ENCODE assay signal across 8 mouse cellular contexts in genomic region chr17:17373550-17373917, GRCm38 (mm10). TPM values are rescaled to one million over a fixed set of nuclear protein-coding genes. Genes with fewer than 3 reads are reported as not detected.
DNase-seq lines count a peak whose midpoint lies in the region; ATAC-seq and TF ChIP-seq lines count a peak whose summit lies in the region.

No protein-coding gene starts in this region.

- no peaks in the 10 kb centered on the region; the same call in 1 of the 2 replicates for H3K79me2 ChIP-seq in liver, adult 2 months (ENCODE audit: control insufficient read depth, insufficient read depth, low read length)

- no peak for TF ChIP-seq POLR2A in liver, adult 2 months (IDR thresholded peaks at IDR 0.05; ENCODE audit: extremely low read depth, insufficient read depth, low read length)

- ATAC-seq in embryonic facial prominence, embryonic 11.5 days (replicated peaks; ENCODE audit: insufficient number of reproducible peaks, low FRiP score, low TSS enrichment, low read depth), result peak; percentile 18; the same call in 1 of the 2 replicates
- no peak; the same call in 1 of the 2 replicates for ATAC-seq in intestine, embryonic 15.5 days
- no peak for ATAC-seq in neural tube, embryonic 13.5 days (ENCODE audit: low read depth)

- H3K27ac ChIP-seq in liver, adult 2 months (replicated peaks; ENCODE audit: insufficient read depth, low read depth, low read length), result peak overlapping the region; percentile 76
- peak overlapping the region; percentile 76 for H3K27ac ChIP-seq in embryonic facial prominence, embryonic 11.5 days (replicated peaks; ENCODE audit: low read depth, low read length)
- H3K27ac ChIP-seq in intestine, embryonic 15.5 days, result peak overlapping the region; percentile 93
- peak overlapping the region; percentile 86 for H3K27ac ChIP-seq in neural tube, embryonic 13.5 days (replicated peaks)

- H3K4me3 ChIP-seq in liver, adult 2 months (ENCODE audit: insufficient read depth, low read depth, low read length), result peak overlapping the region; percentile 49
- H3K4me3 ChIP-seq in embryonic facial prominence, embryonic 11.5 days (ENCODE audit: low read depth, low read length), result peak overlapping the region; percentile 69
- H3K4me3 ChIP-seq in intestine, embryonic 15.5 days (replicated peaks), result peak overlapping the region; percentile 72
- H3K4me3 ChIP-seq in neural tube, embryonic 13.5 days, result peak overlapping the region; percentile 62

- H3K9me3 ChIP-seq in embryonic facial prominence, embryonic 11.5 days (replicated peaks; ENCODE audit: control insufficient read depth, low read length), result no peaks in the 10 kb centered on the region
- no peaks in the 10 kb centered on the region for H3K9me3 ChIP-seq in intestine, embryonic 15.5 days
- no peaks in the 10 kb centered on the region for H3K9me3 ChIP-seq in neural tube, embryonic 13.5 days

- peak overlapping the region; percentile 67 for H3K9ac ChIP-seq in liver, adult 2 months (ENCODE audit: low read depth, low read length)
- peak overlapping the region; percentile 77 for H3K9ac ChIP-seq in embryonic facial prominence, embryonic 11.5 days (replicated peaks; ENCODE audit: low read length)
- H3K9ac ChIP-seq in intestine, embryonic 15.5 days, result peak overlapping the region; percentile 76
- peak overlapping the region; percentile 87 for H3K9ac ChIP-seq in neural tube, embryonic 13.5 days

- H3K4me1 ChIP-seq in liver, adult 2 months (ENCODE audit: control insufficient read depth, insufficient read depth, low read length), result peaks cover 6% of the 10 kb centered on the region; the same call in 1 of the 2 replicates
- no peaks in the 10 kb centered on the region for H3K4me1 ChIP-seq in embryonic facial prominence, embryonic 11.5 days (ENCODE audit: control insufficient read depth, insufficient read depth, low read length)
- no peaks in the 10 kb centered on the region for H3K4me1 ChIP-seq in intestine, embryonic 15.5 days (replicated peaks)
- peaks cover 18% of the 10 kb centered on the region for H3K4me1 ChIP-seq in neural tube, embryonic 13.5 days (replicated peaks)

- no peaks in the 10 kb centered on the region for H3K27me3 ChIP-seq in liver, adult 2 months (ENCODE audit: control insufficient read depth, insufficient read depth, low read length)
- no peaks in the 10 kb centered on the region for H3K27me3 ChIP-seq in embryonic facial prominence, embryonic 11.5 days (ENCODE audit: control insufficient read depth, insufficient read depth, low read length)
- H3K27me3 ChIP-seq in intestine, embryonic 15.5 days (replicated peaks), result no peaks in the 10 kb centered on the region
- no peaks in the 10 kb centered on the region for H3K27me3 ChIP-seq in neural tube, embryonic 13.5 days

- H3K4me2 ChIP-seq in embryonic facial prominence, embryonic 11.5 days (ENCODE audit: low read depth, low read length), result peak overlapping the region; percentile 70
- peak overlapping the region; percentile 72 for H3K4me2 ChIP-seq in intestine, embryonic 15.5 days (replicated peaks)
- peak overlapping the region; percentile 72 for H3K4me2 ChIP-seq in neural tube, embryonic 13.5 days

- no peak for DNase-seq in liver, adult 2 months (ENCODE audit: extremely low read depth, low read depth, low spot score)
- no peak for DNase-seq in liver
- DNase-seq in embryonic facial prominence, embryonic 11.5 days (ENCODE audit: low spot score), result no peak
- DNase-seq in embryo, embryonic 9.5 days (ENCODE audit: extremely low spot score), result no peak
- DNase-seq in cerebellum, adult 9-11 months, result no peak
- DNase-seq in urinary bladder, postnatal 14 days (ENCODE audit: low spot score), result no peak

- peaks cover 6% of the 10 kb centered on the region; the same call in 1 of the 2 replicates for H3K36me3 ChIP-seq in liver, adult 2 months (ENCODE audit: control insufficient read depth, insufficient read depth, low read length)
- H3K36me3 ChIP-seq in embryonic facial prominence, embryonic 11.5 days (replicated peaks; ENCODE audit: control insufficient read depth, insufficient read depth, low read depth, low read length), result no peaks in the 10 kb centered on the region; the same call in 1 of the 2 replicates
- H3K36me3 ChIP-seq in intestine, embryonic 15.5 days, result no peaks in the 10 kb centered on the region
- peaks cover 10% of the 10 kb centered on the region for H3K36me3 ChIP-seq in neural tube, embryonic 13.5 days

- under 1% methylated on average over 6 of the region's 6 CpGs for WGBS in liver, adult 2 months
- WGBS in embryonic facial prominence, embryonic 11.5 days, result 6% methylated on average over 6 of the region's 6 CpGs
- 5% methylated on average over 6 of the region's 6 CpGs for WGBS in intestine, embryonic 15.5 days
- WGBS in neural tube, embryonic 13.5 days, result 4% methylated on average over 6 of the region's 6 CpGs

- TF ChIP-seq CTCF in liver, adult 2 months (IDR thresholded peaks at IDR 0.05; ENCODE audit: low read depth, low read length), result no peak

RNA-seq across cellular contexts. Expression of gene Riok2, which starts 0.6 kb away (rescaled TPM):
- total RNA-seq in liver, adult 2 months (2014; rRNA removed), result 25.5 and 28.3 TPM in 2 replicates
- 5.3 and 6.0 TPM in 2 replicates for polyA plus RNA-seq in liver, adult 2 months (2012; rRNA removed)
- polyA plus RNA-seq in embryonic facial prominence, embryonic 11.5 days (2014; fragmentation: Nextera tagmentation; extraction: Ambion mirVana), result 39.6 and 39.9 TPM in 2 replicates
- polyA plus RNA-seq in intestine, embryonic 15.5 days (2015; fragmentation: Nextera tagmentation; extraction: Ambion mirVana), result 26.1 and 30.0 TPM in 2 replicates
- 24.9 and 27.9 TPM in 2 replicates for polyA plus RNA-seq in neural tube, embryonic 13.5 days (2015; fragmentation: Nextera tagmentation; extraction: Ambion mirVana)

RNA-seq across cellular contexts. Expression of gene Lix1, which starts 28.9 kb away (rescaled TPM):
- total RNA-seq in liver, adult 2 months (2014; rRNA removed), result 0.34 and 0.46 TPM in 2 replicates
- 0.05 and 0.07 TPM in 2 replicates for polyA plus RNA-seq in liver, adult 2 months (2012; rRNA removed)
- polyA plus RNA-seq in embryonic facial prominence, embryonic 11.5 days (2014; fragmentation: Nextera tagmentation; extraction: Ambion mirVana), result 64.5 and 69.2 TPM in 2 replicates
- 4.2 and 4.7 TPM in 2 replicates for polyA plus RNA-seq in intestine, embryonic 15.5 days (2015; fragmentation: Nextera tagmentation; extraction: Ambion mirVana)
- polyA plus RNA-seq in neural tube, embryonic 13.5 days (2015; fragmentation: Nextera tagmentation; extraction: Ambion mirVana), result 26.0 and 32.7 TPM in 2 replicates
